Mouse (Mus musculus) heart, embryonic 13.5 days (tissue): ENCODE data around the gene Ptdss2. TPM values are rescaled to one million over a fixed set of nuclear protein-coding genes. Genes with fewer than 3 reads are reported as not detected.

Experiments
- ATAC-seq: fragments of 200-750 bp; cut with Nextera tagmentation; 2 replicates; pipeline ENCODE4 v1.8.0; 2017; ENCODE audit warnings: moderate TSS enrichment; ENCODE audit not compliant: insufficient number of reproducible peaks, low FRiP score, low TSS enrichment; ENCODE audit errors: extremely low read depth
- H3K27ac ChIP-seq: fragments of 300-500 bp; sonication (generic); replicated peaks from 2 replicates; pipeline ENCODE4 v1.5.1; 2015; ENCODE audit warnings: moderate library complexity, mild to moderate bottlenecking, inconsistent platforms
- H3K27me3 ChIP-seq: fragments of 300-500 bp; sonication (generic); replicated peaks from 2 replicates; pipeline ENCODE4 v1.6.1; 2015; ENCODE audit warnings: mild to moderate bottlenecking, inconsistent platforms
- H3K36me3 ChIP-seq: fragments of 300-500 bp; sonication (generic); 2 replicates; pipeline ENCODE4 v1.6.1; 2015; ENCODE audit warnings: mild to moderate bottlenecking, inconsistent platforms
- H3K4me1 ChIP-seq: fragments of 300-500 bp; sonication (generic); 2 replicates; pipeline ENCODE4 v1.6.1; 2015; ENCODE audit warnings: inconsistent platforms
- H3K4me2 ChIP-seq: fragments of 300-500 bp; sonication (generic); 2 replicates; pipeline ENCODE4 v1.6.1; 2015; ENCODE audit warnings: inconsistent platforms, mild to moderate bottlenecking, moderate library complexity
- H3K4me3 ChIP-seq: fragments of 300-500 bp; sonication (generic); 2 replicates; pipeline ENCODE4 v1.5.1; 2015; ENCODE audit warnings: moderate library complexity, mild to moderate bottlenecking, inconsistent platforms
- H3K9ac ChIP-seq: fragments of 300-500 bp; sonication (generic); 2 replicates; pipeline ENCODE4 v1.6.1; 2015; ENCODE audit warnings: inconsistent platforms, mild to moderate bottlenecking, moderate library complexity
- H3K9me3 ChIP-seq: fragments of 300-500 bp; sonication (generic); 2 replicates; pipeline ENCODE4 v1.6.1; 2016; ENCODE audit warnings: inconsistent platforms
- WGBS: fragments of 180-500 bp; shearing (Covaris S2); methylation state at CpG from one replicate; pipeline ENCODE4 v1.1.7; 2015; ENCODE audit warnings: mixed read lengths; 5-methylcytosine and 5-hydroxymethylcytosine counted together
- polyA plus RNA-seq: library from polyadenylated mRNA; unstranded; fragments of >200 nt; fragmentation: Nextera tagmentation; extraction: Ambion mirVana; gene quantifications from 2 replicates; pipeline ENCODE4 v1.2.1, GENCODE M21; 2015

Gene Ptdss2
- polyA plus RNA-seq, 1 experiment from 2014 or later: 57.9 TPM

DNA sequence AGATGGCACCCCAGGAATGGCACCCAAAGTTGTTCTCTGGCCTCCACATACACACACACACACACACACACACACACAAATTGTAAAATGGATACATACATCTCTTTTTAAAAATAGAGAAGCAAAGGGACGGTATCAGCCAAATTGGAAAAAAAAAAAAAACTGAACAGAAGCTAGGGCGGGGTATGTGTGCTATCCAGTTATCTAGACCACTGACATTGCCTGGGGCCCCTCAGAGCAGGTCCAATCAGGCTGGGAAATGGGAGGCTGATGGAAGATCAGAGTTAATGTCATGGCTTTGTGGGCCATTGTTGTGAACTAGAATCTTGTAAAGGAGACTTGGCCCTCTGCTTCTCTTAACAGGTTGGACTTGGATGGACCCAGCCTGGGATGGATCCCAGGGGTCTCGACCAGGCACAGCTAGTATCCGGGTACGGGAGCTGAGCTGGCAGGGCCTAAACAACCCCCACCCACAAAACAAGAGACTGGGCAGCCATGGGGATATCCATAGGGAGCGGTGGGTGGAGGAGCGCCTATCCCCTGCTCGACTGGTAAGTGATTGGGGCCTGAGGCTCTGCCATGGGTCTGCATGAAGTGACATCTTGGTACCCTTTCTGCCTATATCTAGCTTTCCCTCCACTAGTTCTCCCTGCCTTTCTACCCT, 74.6 kb downstream of the Ptdss2 start:
- H3K27me3 ChIP-seq: no peaks in the 10 kb centered on the region
- H3K9ac ChIP-seq: no peak overlapping the region
- no peak overlapping the region for H3K4me3 ChIP-seq
- peaks cover 23% of the 10 kb centered on the region for H3K4me1 ChIP-seq
- no peak overlapping the region for H3K4me2 ChIP-seq
- ATAC-seq: no peak
- H3K36me3 ChIP-seq: peaks cover 7% of the 10 kb centered on the region
- 76% methylated on average over 8 of the region's 8 CpGs for WGBS
- no peak overlapping the region for H3K27ac ChIP-seq
- no peaks in the 10 kb centered on the region for H3K9me3 ChIP-seq

DNA sequence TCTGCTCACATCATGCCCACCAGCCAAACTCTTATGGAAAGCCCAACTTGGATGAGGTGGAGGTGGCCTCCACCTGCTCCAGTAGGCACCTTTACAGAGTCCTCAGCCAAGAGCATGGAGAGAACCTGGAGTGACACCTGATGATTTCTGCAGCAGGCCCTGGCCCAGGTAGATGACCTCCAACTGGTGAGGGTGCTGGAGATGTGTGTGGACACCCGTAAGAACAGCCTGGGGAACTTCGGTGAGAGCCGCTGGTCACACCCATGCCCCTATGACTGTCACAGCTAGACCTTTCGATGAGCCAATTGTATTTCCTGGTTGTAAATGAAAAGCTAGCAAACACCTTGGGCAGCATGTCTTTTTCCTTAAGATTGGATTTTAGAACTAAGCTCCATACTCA, 75.9 kb downstream of the Ptdss2 start:
- Histone ChIP-seq H3K9me3 (no peaks in the 10 kb centered on the region), H3K4me1 (peaks cover 10% of the 10 kb centered on the region), H3K36me3 (no peaks in the 10 kb centered on the region), H3K27ac (no peak overlapping the region), H3K9ac (no peak overlapping the region), H3K4me3 (no peak overlapping the region), H3K4me2 (no peak overlapping the region), H3K27me3 (no peaks in the 10 kb centered on the region)
- ATAC-seq: no peak
- WGBS: 85% methylated on average over 4 of the region's 4 CpGs

DNA sequence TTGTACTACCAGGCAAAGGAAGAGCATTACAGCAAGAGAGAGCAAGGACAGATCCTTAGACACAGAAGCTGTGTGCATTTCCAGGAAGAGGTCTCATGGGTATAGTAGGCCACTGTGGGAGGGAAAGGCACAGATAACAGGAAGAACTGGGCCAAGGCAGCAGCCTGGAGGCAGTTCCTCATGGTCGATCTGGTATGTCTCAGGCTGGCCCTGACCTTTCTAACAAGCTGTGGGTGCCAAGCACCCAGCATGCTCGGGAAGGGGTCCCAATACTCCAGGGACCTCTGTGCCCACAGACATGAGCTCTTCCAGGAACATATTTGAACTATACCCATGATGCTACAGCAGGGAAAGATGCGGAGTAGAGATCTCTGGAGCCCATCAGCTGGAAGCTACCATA, 82.4 kb downstream of the Ptdss2 start:
- Histone ChIP-seq H3K9ac (no peak overlapping the region), H3K4me2 (no peak overlapping the region), H3K4me1 (no peaks in the 10 kb centered on the region), H3K9me3 (no peaks in the 10 kb centered on the region), H3K27ac (no peak overlapping the region), H3K36me3 (no peaks in the 10 kb centered on the region), H3K27me3 (no peaks in the 10 kb centered on the region; the same call in 1 of the 2 replicates), H3K4me3 (no peak overlapping the region)
- ATAC-seq: no peak
- WGBS: 71% methylated on average over 3 of the region's 3 CpGs

DNA sequence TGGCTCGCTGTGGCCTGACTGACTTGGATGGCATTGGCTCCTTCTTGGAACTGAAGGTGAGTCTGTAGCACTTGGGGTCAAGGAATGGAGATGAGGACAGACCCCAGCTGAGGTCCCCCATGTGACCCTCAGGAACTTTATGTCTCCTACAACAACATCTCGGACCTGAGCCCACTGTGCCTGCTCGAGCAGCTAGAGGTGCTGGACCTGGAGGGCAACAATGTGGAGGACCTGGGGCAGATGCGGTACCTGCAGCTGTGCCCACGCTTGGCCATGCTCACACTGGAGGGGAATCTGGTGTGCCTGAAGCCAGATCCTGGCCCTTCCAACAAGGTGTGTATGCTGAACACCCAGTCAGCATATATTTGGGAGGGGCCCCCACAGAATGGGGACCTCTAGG, 83.3 kb downstream of the Ptdss2 start:
- ATAC-seq: no peak
- H3K9me3 ChIP-seq: no peaks in the 10 kb centered on the region
- H3K4me1 ChIP-seq: 0 out of 2 replicates have a peak, but pooled peaks cover 8% of the 10 kb centered on the region
- H3K4me3 ChIP-seq: no peak overlapping the region
- H3K27me3 ChIP-seq: peaks cover 1% of the 10 kb centered on the region; the same call in 1 of the 2 replicates
- no peak overlapping the region for H3K4me2 ChIP-seq
- no peak overlapping the region for H3K27ac ChIP-seq
- no peaks in the 10 kb centered on the region for H3K36me3 ChIP-seq
- 84% methylated on average over 5 of the region's 5 CpGs for WGBS
- no peak overlapping the region for H3K9ac ChIP-seq

DNA sequence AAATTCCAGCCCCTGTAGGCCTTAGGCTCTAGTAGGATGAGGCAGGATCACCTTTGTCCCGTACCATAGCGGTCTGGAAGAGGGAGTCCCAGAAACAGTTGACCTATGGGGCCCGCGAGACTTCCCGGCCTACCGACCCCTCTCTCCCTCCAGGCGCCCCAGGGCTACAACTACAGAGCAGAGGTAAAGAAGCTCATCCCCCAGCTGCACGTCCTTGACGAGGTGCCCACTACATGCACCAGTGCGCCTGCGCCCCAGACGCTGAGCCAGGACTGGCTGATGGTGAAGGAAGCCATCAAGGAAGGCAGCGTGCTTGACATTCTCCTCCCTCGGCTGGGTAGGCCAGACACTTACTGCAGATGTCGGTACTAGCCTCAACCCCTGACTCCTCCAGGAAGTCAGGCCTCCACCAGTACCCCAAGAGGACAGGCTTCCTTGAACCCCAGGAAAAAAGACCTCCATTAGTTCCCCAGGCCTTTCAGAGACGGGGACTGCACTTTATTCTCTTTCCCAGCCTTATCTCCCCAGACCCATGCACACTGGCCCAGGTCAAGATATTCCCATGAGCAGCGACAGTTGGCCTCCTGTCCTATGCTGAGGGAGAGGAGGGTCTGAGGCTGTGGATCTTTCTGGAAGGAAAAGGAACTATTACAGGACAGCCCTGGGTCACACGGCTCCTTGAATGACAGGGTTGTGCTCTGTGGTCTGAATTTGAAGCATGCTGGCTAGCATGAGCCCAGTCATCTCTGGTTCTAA, 84.2 kb downstream of the Ptdss2 start:
- Histone ChIP-seq H3K4me2 (no peak overlapping the region), H3K9me3 (no peaks in the 10 kb centered on the region), H3K36me3 (no peaks in the 10 kb centered on the region), H3K4me1 (0 out of 2 replicates have a peak, but pooled peaks cover 8% of the 10 kb centered on the region), H3K27me3 (peaks cover 9% of the 10 kb centered on the region), H3K27ac (no peak overlapping the region), H3K9ac (no peak overlapping the region), H3K4me3 (no peak overlapping the region)
- ATAC-seq: no peak
- 83% methylated on average over 18 of the region's 18 CpGs for WGBS

Other genes starting within 250 kb of the Ptdss2 start
- gene Psmd13, start 240.4 kb upstream of the Ptdss2 start, polyA plus RNA-seq: 164 and 190 TPM in 2 replicates
- 40.7 and 48.7 TPM in 2 replicates for gene Sirt3, start 240.1 kb upstream of the Ptdss2 start, polyA plus RNA-seq
- gene Cox8b, start 221.9 kb upstream of the Ptdss2 start, polyA plus RNA-seq: 142 and 148 TPM in 2 replicates
- gene Nlrp6, start 201.5 kb upstream of the Ptdss2 start, polyA plus RNA-seq: 0.05 and 0.20 TPM in 2 replicates
- 13.1 and 13.8 TPM in 2 replicates for gene Pgghg, start 181.0 kb upstream of the Ptdss2 start, polyA plus RNA-seq
- gene Ifitm5, start 172.1 kb upstream of the Ptdss2 start, polyA plus RNA-seq: 1.2 TPM in 2 replicates
- gene Gm45717, start 166.4 kb upstream of the Ptdss2 start, polyA plus RNA-seq: not detected in 2 replicates
- 505 and 535 TPM in 2 replicates for gene Ifitm2, start 166.4 kb upstream of the Ptdss2 start, polyA plus RNA-seq
- 9.7 and 15.9 TPM in 2 replicates for gene Ifitm1, start 155.2 kb upstream of the Ptdss2 start, polyA plus RNA-seq
- 73.2 and 78.1 TPM in 2 replicates for gene Ifitm3, start 111.6 kb upstream of the Ptdss2 start, polyA plus RNA-seq
- 0.24 and 0.31 TPM in 2 replicates for gene Ifitm6, start 104.5 kb upstream of the Ptdss2 start, polyA plus RNA-seq
- gene Gm17387, start 93.3 kb upstream of the Ptdss2 start, polyA plus RNA-seq: not detected in 2 replicates
- 1.6 and 2.7 TPM in 2 replicates for gene B4galnt4, start 61.3 kb upstream of the Ptdss2 start, polyA plus RNA-seq
- gene Pkp3, start 44.2 kb upstream of the Ptdss2 start, polyA plus RNA-seq: 0.31 and 0.72 TPM in 2 replicates
- 3.4 and 3.5 TPM in 2 replicates for gene Sigirr, start 21.8 kb upstream of the Ptdss2 start, polyA plus RNA-seq
- gene Ano9, start 4.6 kb upstream of the Ptdss2 start, polyA plus RNA-seq: 0.21 and 0.23 TPM in 2 replicates
- gene Rnh1, start 50.5 kb downstream of the Ptdss2 start, polyA plus RNA-seq: 92.2 and 102 TPM in 2 replicates
- 67.5 and 90.7 TPM in 2 replicates for gene Hras, start 71.6 kb downstream of the Ptdss2 start, polyA plus RNA-seq
- 3.1 and 3.3 TPM in 2 replicates for gene Lrrc56, start 71.8 kb downstream of the Ptdss2 start, polyA plus RNA-seq
- 0.56 and 0.72 TPM in 2 replicates for gene Lmntd2, start 91.7 kb downstream of the Ptdss2 start, polyA plus RNA-seq
- 15.1 and 15.3 TPM in 2 replicates for gene Rassf7, start 93.5 kb downstream of the Ptdss2 start, polyA plus RNA-seq
- gene Phrf1, start 106.4 kb downstream of the Ptdss2 start, polyA plus RNA-seq: 43.5 and 46.2 TPM in 2 replicates
- gene Irf7, start 144.1 kb downstream of the Ptdss2 start, polyA plus RNA-seq: 3.4 and 4.2 TPM in 2 replicates
- not detected in 2 replicates for gene Cdhr5, start 154.4 kb downstream of the Ptdss2 start, polyA plus RNA-seq
- gene Sct, start 156.8 kb downstream of the Ptdss2 start, polyA plus RNA-seq: 0.88 and 1.5 TPM in 2 replicates
- gene Drd4, start 169.6 kb downstream of the Ptdss2 start, polyA plus RNA-seq: 0.05 TPM in 1 of 2 replicates, not detected in the other
- 35.5 and 37.4 TPM in 2 replicates for gene Deaf1, start 205.3 kb downstream of the Ptdss2 start, polyA plus RNA-seq
- 33.2 and 39.9 TPM in 2 replicates for gene Tmem80, start 205.4 kb downstream of the Ptdss2 start, polyA plus RNA-seq
- gene Eps8l2, start 216.5 kb downstream of the Ptdss2 start, polyA plus RNA-seq: 1.4 TPM in 2 replicates